Mouse (Mus musculus): ENCODE data around the gene Arhgap27.

- TF ChIP-seq CTCF (IDR thresholded peaks at IDR 0.05; ENCODE audit: extremely low read depth, insufficient read depth, low read length) (no peak), POLR2A (IDR thresholded peaks at IDR 0.05; ENCODE audit: extremely low read depth, insufficient read depth, low read length) (no peak)
Measured at GRCm38 (mm10) chr11:103396236-103396635, 32.7 kb upstream of the Arhgap27 start.
